ENCODE assay signal across 8 mouse cellular contexts in genomic region chr5:149322938-149323553, GRCm38 (mm10). TPM values are rescaled to one million over a fixed set of nuclear protein-coding genes. Genes with fewer than 3 reads are reported as not detected.
DNase-seq lines count a peak whose midpoint lies in the region; ATAC-seq and TF ChIP-seq lines count a peak whose summit lies in the region.

No protein-coding gene starts in this region.

- no peak overlapping the region for H3K9ac ChIP-seq in embryonic facial prominence, embryonic 12.5 days

- H3K4me3 ChIP-seq in gastrocnemius, adult 2 months: no peak overlapping the region
- H3K4me3 ChIP-seq in embryonic facial prominence, embryonic 12.5 days: no peak overlapping the region

- no peak for TF ChIP-seq CTCF in gastrocnemius, adult 2 months (IDR thresholded peaks at IDR 0.05)

- 84% methylated on average over 9 of the region's 9 CpGs for WGBS in embryonic facial prominence, embryonic 12.5 days

- no peak overlapping the region for H3K27ac ChIP-seq in gastrocnemius, adult 2 months
- peak overlapping the region; percentile 98 for H3K27ac ChIP-seq in embryonic facial prominence, embryonic 12.5 days

- no peak for ATAC-seq in embryonic facial prominence, embryonic 12.5 days (ENCODE audit: insufficient number of reproducible peaks, insufficient read depth, low FRiP score, low TSS enrichment)

- H3K36me3 ChIP-seq in embryonic facial prominence, embryonic 12.5 days: no peaks in the 10 kb centered on the region

- intact Hi-C loops in gastrocnemius, adult 2 months (cut with DNase I): no loop called here
- intact Hi-C loops in heart, postnatal 36 days (cut with DNase I): no loop called here

- 0 out of 2 replicates have a peak overlapping the region, but pooled peaks have one; percentile 4 for H3K4me2 ChIP-seq in embryonic facial prominence, embryonic 12.5 days (replicated peaks)

- no peaks in the 10 kb centered on the region for H3K9me3 ChIP-seq in embryonic facial prominence, embryonic 12.5 days

- peaks cover 52% of the 10 kb centered on the region for H3K4me1 ChIP-seq in embryonic facial prominence, embryonic 12.5 days

- no peaks in the 10 kb centered on the region for H3K27me3 ChIP-seq in embryonic facial prominence, embryonic 12.5 days

- DNase-seq in gastrocnemius, adult 2 months: peak; percentile 39
- DNase-seq in gastrocnemius, adult 8-10 months (ENCODE audit: low spot score in 2 of 2): no peak
- peak; percentile 55 to 57 for DNase-seq in heart, postnatal 36 days
- peak; percentile 55 to 76 for DNase-seq in kidney, postnatal 4 days
- no peak for DNase-seq in spleen, postnatal 10 days (ENCODE audit: low spot score in 2 of 2)
- no peak for DNase-seq in spleen, adult 18-20 months
- no peak for DNase-seq in urinary bladder, postnatal 14 days (ENCODE audit: low spot score)

RNA-seq across cellular contexts. Expression of gene Alox5ap, which starts 58.5 kb away (rescaled TPM):
- total RNA-seq in gastrocnemius, adult 2 months (2021): 1 to 10 TPM; 4.1 to 5.1 TPM
- 1 to 10 TPM; 2.2 to 4.3 (median 2.8) TPM for total RNA-seq in gastrocnemius, adult 8-10 months (2022)
- 8.5 and 13.1 TPM in 2 replicates for polyA plus RNA-seq in embryonic facial prominence, embryonic 12.5 days (2016; fragmentation: Nextera tagmentation; extraction: Ambion mirVana)
- 10 to 100 TPM; 13.4 to 26.8 TPM for total RNA-seq in heart, postnatal 36 days (2021)

Comparison
In these comparisons a context has a peak if more than half of its experiments do, and no peak if none do; other contexts are left out.
1. DNase-seq: peak in gastrocnemius, adult 2 months (single experiment), heart, postnatal 36 days (2 of 2) and kidney, postnatal 4 days (2 of 2); none in gastrocnemius, adult 8-10 months (0 of 2), spleen, postnatal 10 days (0 of 2), spleen, adult 18-20 months (0 of 2) and urinary bladder, postnatal 14 days (single experiment).